Mouse (Mus musculus) testis, postnatal 10 days (tissue): ENCODE measurements around the gene Snx11.
"Not testable (repeated sequence)": the region's sequence is repeated elsewhere in the genome, so short reads cannot be mapped to it uniquely, and the experiment has no call there.

Experiments used
- DNase-seq: peaks from one replicate; pipeline ENCODE4 v3.0.0; 2021; ENCODE audit warnings: low spot score

Gene Snx11

GRCm38 (mm10) chr11:96776968-96777962 is at the start of gene Snx11:
Gene Snx11 (minus strand): TSS chr11:96777559.
- DNase-seq, result peak; percentile 99

DNA sequence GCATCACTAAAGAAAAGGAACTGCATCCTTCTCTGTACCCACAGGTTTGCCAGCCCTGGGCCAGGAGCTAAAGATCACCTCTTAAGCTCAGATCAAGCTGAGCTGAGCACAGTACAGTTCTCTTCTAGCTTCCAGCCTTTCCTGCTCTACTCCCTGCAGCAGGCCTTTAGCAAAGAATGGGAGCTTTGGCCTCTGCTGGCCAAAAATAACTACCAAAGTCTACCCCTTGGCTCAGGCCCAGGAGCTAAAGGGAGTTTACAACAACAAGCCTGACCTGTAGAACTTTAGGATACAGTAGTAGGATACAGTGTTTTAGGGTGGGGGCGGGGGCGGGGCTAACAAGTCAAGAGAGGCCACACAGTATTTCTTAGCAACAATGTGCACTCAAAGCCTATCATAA is 49.1 kb upstream of the Snx11 start:
- peak; percentile 65 for DNase-seq

DNA sequence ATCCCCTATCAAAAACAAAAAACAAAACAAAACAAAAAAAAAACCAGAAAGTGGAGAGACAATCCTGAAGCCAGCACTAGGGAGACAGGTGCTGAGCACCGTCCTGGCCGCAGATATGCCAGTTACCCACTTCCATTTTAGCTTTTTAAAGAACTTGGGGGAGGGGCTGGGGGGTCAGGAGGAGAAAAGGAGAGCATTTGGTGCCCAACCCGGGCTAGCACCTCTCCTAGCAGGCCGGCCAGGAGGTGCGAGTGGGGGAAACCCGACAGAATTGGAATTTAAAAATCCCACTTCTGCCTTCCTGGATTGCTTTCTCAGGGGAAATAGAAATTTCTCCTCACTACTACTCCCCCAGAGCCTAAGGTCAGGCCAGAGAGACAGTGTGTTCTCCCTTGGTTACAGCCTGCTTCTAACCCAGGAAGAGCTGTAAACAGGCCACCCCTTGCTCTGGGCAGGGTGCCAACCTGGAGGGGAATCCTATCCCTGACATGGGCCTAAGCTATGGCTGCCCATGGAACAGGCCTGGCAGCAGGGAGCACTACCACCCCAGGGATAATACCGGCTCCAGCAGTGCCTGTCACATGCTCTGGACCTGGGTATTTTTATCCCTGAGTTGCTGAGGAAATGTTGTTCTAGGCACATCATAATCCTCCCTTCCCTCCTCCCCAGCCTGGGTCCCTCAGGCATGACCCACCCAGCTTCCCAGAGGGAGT is 47.6 kb upstream of the Snx11 start:
- DNase-seq, result peak; percentile 95

GRCm38 (mm10) chr11:96823880-96824782 is 46.8 kb upstream of the Snx11 start:
- peak; percentile 85 for DNase-seq

GRCm38 (mm10) chr11:96823471-96823837 is 46.1 kb upstream of the Snx11 start:
- DNase-seq, result peak; percentile 60

GRCm38 (mm10) chr11:96822675-96823470 is 45.5 kb upstream of the Snx11 start:
- DNase-seq, result no peak

- DNase-seq, result no peak
These were observed 44.6 kb upstream of the Snx11 start for GRCm38 (mm10) chr11:96821956-96822355.

DNA sequence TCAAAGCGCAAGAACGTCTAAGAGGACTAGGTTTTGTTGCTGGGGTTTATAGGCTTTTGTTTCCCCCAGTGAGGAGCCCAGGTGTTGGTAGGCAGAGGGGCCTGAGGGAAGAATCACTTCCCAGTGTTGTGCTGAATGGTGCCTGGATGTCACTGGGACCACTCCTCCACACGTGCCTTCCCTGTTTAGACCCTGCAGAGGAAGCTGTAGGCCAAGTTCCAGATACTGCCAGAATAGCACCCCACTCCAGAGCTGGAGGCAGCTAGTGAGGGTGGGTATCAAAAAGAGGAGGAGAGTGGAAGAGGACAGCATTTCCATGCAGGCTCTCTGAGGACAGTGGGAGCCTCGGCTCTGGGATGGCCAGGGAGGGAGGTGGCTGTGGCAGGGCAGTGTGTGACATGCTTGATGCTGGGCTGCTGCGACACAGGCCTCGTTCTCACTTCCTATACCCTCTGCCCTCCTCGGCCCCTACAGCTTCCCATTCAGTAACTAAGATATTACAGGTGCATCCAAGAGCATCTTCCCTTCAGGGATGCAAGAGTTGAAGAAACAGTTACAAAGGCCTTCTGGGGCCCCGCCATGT is 40.9 kb upstream of the Snx11 start:
- DNase-seq, result no peak

GRCm38 (mm10) chr11:96816979-96817378 is 39.6 kb upstream of the Snx11 start:
- DNase-seq, result no peak

GRCm38 (mm10) chr11:96816494-96816893 is 39.1 kb upstream of the Snx11 start:
- DNase-seq, result no peak

GRCm38 (mm10) chr11:96815895-96816294 is 38.5 kb upstream of the Snx11 start:
- no peak for DNase-seq

GRCm38 (mm10) chr11:96814443-96814842 is 37.1 kb upstream of the Snx11 start:
- no peak for DNase-seq

GRCm38 (mm10) chr11:96813920-96814319 is 36.6 kb upstream of the Snx11 start:
- DNase-seq, result no peak

GRCm38 (mm10) chr11:96813455-96813854 is 36.1 kb upstream of the Snx11 start:
- DNase-seq, result no peak

- not testable (repeated sequence) for DNase-seq
These were observed 33.8 kb upstream of the Snx11 start for GRCm38 (mm10) chr11:96811188-96811587.

GRCm38 (mm10) chr11:96809562-96810235 is 32.3 kb upstream of the Snx11 start:
- no peak for DNase-seq

GRCm38 (mm10) chr11:96808066-96808465 is 30.7 kb upstream of the Snx11 start:
- no peak for DNase-seq

DNA sequence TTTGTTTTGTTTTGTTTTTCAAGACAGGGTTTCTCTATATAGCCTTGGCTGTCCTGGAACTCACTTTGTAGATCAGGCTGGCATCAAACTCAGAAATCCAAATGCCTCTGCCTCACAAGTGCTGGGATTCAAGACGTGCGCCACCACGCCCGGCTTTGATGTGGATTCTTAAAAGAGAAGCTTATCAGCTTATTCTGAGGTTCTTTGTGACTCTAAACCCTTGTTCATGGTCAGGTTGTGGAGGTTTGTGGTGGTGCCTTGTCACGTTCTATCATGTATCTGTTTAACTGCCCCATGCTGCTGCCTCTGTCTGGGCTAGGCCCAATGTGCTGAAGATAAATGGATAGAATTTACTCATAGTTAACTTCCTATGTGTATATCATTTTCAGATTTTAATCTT is 28.2 kb upstream of the Snx11 start:
- DNase-seq, result no peak

- no peak for DNase-seq
These were observed 22.2 kb upstream of the Snx11 start for GRCm38 (mm10) chr11:96799511-96799910.

DNA sequence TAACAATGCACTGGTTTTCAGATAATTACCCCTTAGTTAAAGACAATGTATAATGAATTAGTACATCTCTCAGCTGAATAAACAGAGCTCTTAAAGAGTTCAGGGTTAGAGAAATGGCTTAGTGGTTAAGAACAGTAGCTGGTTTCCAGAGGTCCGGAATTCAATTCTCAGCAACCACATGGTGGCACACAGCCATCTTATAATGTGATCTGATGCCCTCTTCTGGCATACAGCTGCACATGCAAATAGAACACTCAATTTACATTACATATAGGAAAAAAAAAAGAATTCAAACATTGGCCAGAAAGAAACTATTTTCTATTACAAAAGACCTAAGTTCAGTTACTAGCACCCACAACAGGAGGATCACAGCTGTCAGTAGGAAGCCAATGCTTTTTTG is 19.2 kb upstream of the Snx11 start:
- DNase-seq, result no peak
